Mouse (Mus musculus) small intestine, adult 10 weeks (tissue): Measurements from ENCODE around the gene Mrps9. TPM values are rescaled to one million over a fixed set of nuclear protein-coding genes. Genes with fewer than 3 reads are reported as not detected.

Experiments used
- polyA plus RNA-seq: library from polyadenylated mRNA; stranded (reverse); fragments of 350-450 nt; fragmentation: Illumina TruSeq; extraction: RNeasy Lipid Tissue Mini Kit (QIAGEN cat#74804); gene quantifications from one replicate; pipeline ENCODE4 v1.2.3, GENCODE M21; 2014; ENCODE audit warnings: low replicate concordance

Mrps9 gene
- 36.1 TPM for polyA plus RNA-seq

GRCm38 (mm10) chr1:42850663-42851397 is at the start of gene Mrps9:
Gene Mrps9, plus strand, starts transcription at chr1:42851233.

GRCm38 (mm10) chr1:42952734-42953481 is 101.9 kb downstream of the Mrps9 start, which contains the start of gene Gpr45:
Gene Gpr45, plus strand, starts transcription at chr1:42952872.

Other genes with a start within 250 kb of the Mrps9 start
- not detected for gene Pou3f3, start 155.5 kb upstream of the Mrps9 start, polyA plus RNA-seq
- gene Gpr45, start 101.6 kb downstream of the Mrps9 start, polyA plus RNA-seq: 0.19 TPM
- gene Tgfbrap1, start 247.4 kb downstream of the Mrps9 start, polyA plus RNA-seq: 6.3 TPM
- 25.2 TPM for gene AI597479, start 247.5 kb downstream of the Mrps9 start, polyA plus RNA-seq